Mouse (Mus musculus) liver, embryonic 16.5 days (tissue): ENCODE data around the gene Vangl1. TPM values are rescaled to one million over a fixed set of nuclear protein-coding genes. Genes with fewer than 3 reads are reported as not detected.

Experiments used
- ATAC-seq: fragments of 200-750 bp; cut with Nextera tagmentation; 2 replicates; pipeline ENCODE4 v1.8.0; 2017; ENCODE audit warnings: low read depth, mild to moderate bottlenecking, moderate number of reproducible peaks, moderate library complexity
- H3K27ac ChIP-seq: fragments of 300-500 bp; sonication (generic); 2 replicates; pipeline ENCODE4 v1.5.1; 2014; ENCODE audit warnings: mild to moderate bottlenecking, low read length
- H3K27me3 ChIP-seq: fragments of 300-500 bp; sonication (generic); 2 replicates; pipeline ENCODE4 v1.6.1; 2014; ENCODE audit warnings: low read depth, low read length, mixed read lengths; ENCODE audit not compliant: control insufficient read depth, insufficient read depth
- H3K36me3 ChIP-seq: fragments of 300-500 bp; sonication (generic); 2 replicates; pipeline ENCODE4 v1.6.1; 2014; ENCODE audit warnings: mild to moderate bottlenecking; ENCODE audit not compliant: control insufficient read depth, insufficient read depth
- H3K4me1 ChIP-seq: fragments of 300-500 bp; sonication (generic); 2 replicates; pipeline ENCODE4 v1.6.1; 2014; ENCODE audit warnings: low read depth, low read length, mixed read lengths; ENCODE audit not compliant: control insufficient read depth
- H3K4me2 ChIP-seq: fragments of 300-500 bp; sonication (generic); 2 replicates; pipeline ENCODE4 v1.6.1; 2014; ENCODE audit warnings: low read depth, low read length, mixed read lengths
- H3K4me3 ChIP-seq: fragments of 300-500 bp; sonication (generic); 2 replicates; pipeline ENCODE4 v1.5.1; 2014; ENCODE audit warnings: low read depth, mild to moderate bottlenecking, low read length
- H3K9ac ChIP-seq: fragments of 300-500 bp; sonication (generic); 2 replicates; pipeline ENCODE4 v1.6.1; 2014; ENCODE audit warnings: low read depth, low read length
- H3K9me3 ChIP-seq: fragments of 300-500 bp; sonication (generic); replicated peaks from 2 replicates; pipeline ENCODE4 v1.6.1; 2016; ENCODE audit warnings: low read length; ENCODE audit not compliant: control insufficient read depth
- WGBS: fragments of 180-500 bp; shearing (Covaris S2); extraction: QIAGEN DNeasy Blood & Tissue Kit; methylation state at CpG from one replicate; pipeline ENCODE4 v1.1.7; 2014; ENCODE audit not compliant: insufficient replicate concordance; 5-methylcytosine and 5-hydroxymethylcytosine counted together
- polyA plus RNA-seq: library from polyadenylated mRNA; unstranded; fragments of >200 nt; fragmentation: Nextera tagmentation; extraction: Ambion mirVana; gene quantifications from 2 replicates; pipeline ENCODE4 v1.2.1, GENCODE M21; 2015

Vangl1 gene
- polyA plus RNA-seq, 1 experiment from 2014 or later: 59.3 TPM

GRCm38 (mm10) chr3:102222756-102223155 is 18.3 kb upstream of the Vangl1 start:
- no peaks in the 10 kb centered on the region for H3K9me3 ChIP-seq
- no peak for ATAC-seq
- H3K9ac ChIP-seq: no peak overlapping the region
- H3K27ac ChIP-seq: no peak overlapping the region
- no peaks in the 10 kb centered on the region for H3K36me3 ChIP-seq
- 67% methylated on average over 8 of the region's 8 CpGs for WGBS
- H3K27me3 ChIP-seq: no peaks in the 10 kb centered on the region
- H3K4me1 ChIP-seq: no peaks in the 10 kb centered on the region
- H3K4me2 ChIP-seq: no peak overlapping the region
- no peak overlapping the region for H3K4me3 ChIP-seq

DNA sequence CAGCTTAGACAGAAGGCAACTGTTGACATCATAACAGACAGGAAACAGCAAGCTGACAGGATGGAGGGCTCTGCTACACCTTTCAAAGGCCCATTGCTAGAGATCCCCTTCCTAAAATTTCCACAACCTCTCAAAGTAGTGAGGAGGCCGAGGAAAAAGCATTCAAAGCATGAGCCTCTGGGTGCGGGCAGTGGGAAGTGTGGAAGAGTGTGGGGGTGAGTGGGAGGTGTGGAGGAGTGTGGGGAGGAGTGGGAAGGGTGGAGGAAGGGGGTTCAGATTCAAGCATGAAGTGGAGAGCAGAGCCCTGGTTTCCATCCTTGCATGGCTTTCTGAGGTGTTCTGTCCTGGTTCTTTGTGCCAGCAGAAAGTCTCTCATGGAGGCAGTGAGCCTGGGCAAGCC is 13.8 kb upstream of the Vangl1 start:
- no peaks in the 10 kb centered on the region for H3K9me3 ChIP-seq
- ATAC-seq: no peak
- no peak overlapping the region for H3K27ac ChIP-seq
- no peak overlapping the region for H3K9ac ChIP-seq
- no peaks in the 10 kb centered on the region for H3K36me3 ChIP-seq
- H3K4me3 ChIP-seq: no peak overlapping the region
- H3K27me3 ChIP-seq: no peaks in the 10 kb centered on the region
- H3K4me2 ChIP-seq: no peak overlapping the region
- WGBS: 57% methylated on average over 2 of the region's 2 CpGs
- no peaks in the 10 kb centered on the region for H3K4me1 ChIP-seq

DNA sequence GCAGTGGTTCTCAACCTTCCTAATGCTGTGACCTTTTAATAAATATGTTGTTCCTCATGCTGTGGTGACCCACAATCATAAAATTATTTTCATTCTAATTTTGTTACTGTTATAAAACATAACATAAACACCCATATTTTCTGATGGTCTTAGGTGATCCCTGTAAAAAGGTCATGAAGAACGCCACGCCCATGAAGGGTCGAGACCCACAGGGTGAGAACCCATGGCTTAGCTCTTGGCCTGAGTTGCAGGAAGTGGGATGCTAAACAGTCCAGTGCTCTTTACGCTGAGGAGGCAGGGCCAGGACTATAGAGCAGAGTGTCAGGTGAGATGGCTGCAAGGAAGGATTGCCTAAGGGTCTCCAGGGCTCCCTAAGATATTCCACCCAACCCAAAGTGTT is 10.2 kb upstream of the Vangl1 start:
- no peaks in the 10 kb centered on the region for H3K4me1 ChIP-seq
- H3K9me3 ChIP-seq: no peaks in the 10 kb centered on the region
- no peak overlapping the region for H3K4me2 ChIP-seq
- no peaks in the 10 kb centered on the region for H3K27me3 ChIP-seq
- 58% methylated on average over 4 of the region's 4 CpGs for WGBS
- no peak for ATAC-seq
- no peak overlapping the region for H3K9ac ChIP-seq
- no peaks in the 10 kb centered on the region for H3K36me3 ChIP-seq
- no peak overlapping the region for H3K27ac ChIP-seq
- no peak overlapping the region for H3K4me3 ChIP-seq

- no peak overlapping the region for H3K4me2 ChIP-seq
- H3K27me3 ChIP-seq: no peaks in the 10 kb centered on the region
- no peaks in the 10 kb centered on the region for H3K4me1 ChIP-seq
- no peaks in the 10 kb centered on the region for H3K9me3 ChIP-seq
- H3K36me3 ChIP-seq: no peaks in the 10 kb centered on the region
- no peak overlapping the region for H3K27ac ChIP-seq
- H3K4me3 ChIP-seq: no peak overlapping the region
- WGBS: 41% methylated on average over 4 of the region's 4 CpGs
- H3K9ac ChIP-seq: no peak overlapping the region
- ATAC-seq: no peak
Measured at GRCm38 (mm10) chr3:102214299-102214698, 9.8 kb upstream of the Vangl1 start.

DNA sequence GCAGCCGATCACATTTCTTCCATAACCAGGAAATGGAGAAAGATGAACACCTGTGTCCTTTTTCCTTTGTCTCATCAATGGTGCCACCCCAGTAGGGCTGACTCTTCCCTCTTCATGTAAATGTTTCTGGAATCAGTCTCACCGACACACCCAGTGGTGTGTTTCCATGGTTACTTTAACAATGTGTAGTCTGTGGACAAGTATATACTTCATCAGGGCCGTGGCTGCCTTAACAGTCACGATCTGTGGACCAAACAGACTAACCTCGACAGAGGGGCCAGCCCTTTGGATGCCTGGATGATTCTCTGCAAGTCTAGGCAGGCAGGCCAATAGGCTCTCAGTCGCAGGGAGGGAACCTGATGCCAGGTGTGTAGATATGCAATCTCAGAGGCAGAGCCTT is 8.4 kb upstream of the Vangl1 start:
- Histone ChIP-seq H3K4me1 (no peaks in the 10 kb centered on the region), H3K4me3 (no peak overlapping the region), H3K27ac (no peak overlapping the region), H3K9me3 (no peaks in the 10 kb centered on the region), H3K36me3 (no peaks in the 10 kb centered on the region), H3K9ac (no peak overlapping the region), H3K27me3 (no peaks in the 10 kb centered on the region), H3K4me2 (no peak overlapping the region)
- ATAC-seq: no peak
- 37% methylated on average over 6 of the region's 6 CpGs for WGBS

DNA sequence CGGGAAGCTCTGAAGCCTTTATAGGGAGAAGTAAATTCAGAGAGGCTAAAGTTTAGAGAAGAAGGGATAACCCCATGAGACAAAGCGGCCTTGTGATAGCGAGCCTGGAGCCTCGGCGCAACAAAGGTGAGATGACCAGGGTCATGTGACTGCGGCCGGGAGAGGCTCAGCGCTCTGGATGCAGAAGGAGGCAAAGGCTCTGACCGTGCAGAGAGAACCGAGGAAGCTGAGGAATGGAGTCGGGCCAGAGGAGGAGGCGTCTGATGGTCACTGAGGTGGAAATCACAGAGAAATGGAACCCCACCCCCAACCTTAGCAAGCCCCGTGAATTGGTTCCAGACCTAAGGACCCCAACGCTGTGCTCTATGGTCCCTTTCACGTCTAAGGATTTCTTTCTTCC is 7.8 kb upstream of the Vangl1 start:
- 79% methylated on average over 15 of the region's 15 CpGs for WGBS
- no peaks in the 10 kb centered on the region for H3K36me3 ChIP-seq
- H3K9me3 ChIP-seq: no peaks in the 10 kb centered on the region
- H3K27ac ChIP-seq: no peak overlapping the region
- H3K4me1 ChIP-seq: no peaks in the 10 kb centered on the region
- no peak overlapping the region for H3K9ac ChIP-seq
- H3K4me2 ChIP-seq: no peak overlapping the region
- no peak for ATAC-seq
- H3K27me3 ChIP-seq: no peaks in the 10 kb centered on the region
- H3K4me3 ChIP-seq: no peak overlapping the region

DNA sequence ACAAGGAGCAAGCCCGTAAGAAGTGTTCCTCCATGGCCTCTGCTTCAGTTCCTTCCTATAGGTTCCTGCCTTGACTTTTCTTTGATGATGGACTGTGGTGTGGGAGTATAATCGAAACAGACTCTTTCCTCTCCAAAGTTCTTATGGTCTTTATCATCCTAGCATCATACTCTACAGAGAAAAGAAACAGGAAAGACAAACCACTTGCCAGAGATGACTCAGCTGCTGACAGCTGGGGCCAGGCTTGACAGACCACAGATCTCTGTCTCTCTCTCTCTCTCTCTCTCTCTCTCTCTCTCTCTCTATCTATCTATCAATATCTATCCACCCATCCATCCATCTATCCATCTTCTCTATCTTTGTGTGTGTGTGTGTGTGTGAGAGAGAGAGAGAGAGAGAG is 6.8 kb upstream of the Vangl1 start:
- WGBS: 45% methylated on average over 2 of the region's 2 CpGs
- ATAC-seq: no peak

GRCm38 (mm10) chr3:102210775-102211174 is 6.3 kb upstream of the Vangl1 start:
- peaks cover 12% of the 10 kb centered on the region for H3K27me3 ChIP-seq
- ATAC-seq: no peak
- H3K36me3 ChIP-seq: no peaks in the 10 kb centered on the region
- H3K9ac ChIP-seq: no peak overlapping the region
- no peaks in the 10 kb centered on the region for H3K4me1 ChIP-seq
- H3K4me2 ChIP-seq: no peak overlapping the region
- no peaks in the 10 kb centered on the region for H3K9me3 ChIP-seq
- 48% methylated on average over 3 of the region's 3 CpGs for WGBS
- H3K27ac ChIP-seq: no peak overlapping the region
- H3K4me3 ChIP-seq: no peak overlapping the region

More for the DNA sequence above, 6.8 kb upstream of the Vangl1 start:
- no peak overlapping the region for H3K4me2 ChIP-seq
- no peak overlapping the region for H3K4me3 ChIP-seq
- H3K27me3 ChIP-seq: peaks cover 6% of the 10 kb centered on the region
- no peaks in the 10 kb centered on the region for H3K9me3 ChIP-seq
- no peaks in the 10 kb centered on the region for H3K4me1 ChIP-seq
- no peak overlapping the region for H3K9ac ChIP-seq
- H3K27ac ChIP-seq: no peak overlapping the region
- no peaks in the 10 kb centered on the region for H3K36me3 ChIP-seq

DNA sequence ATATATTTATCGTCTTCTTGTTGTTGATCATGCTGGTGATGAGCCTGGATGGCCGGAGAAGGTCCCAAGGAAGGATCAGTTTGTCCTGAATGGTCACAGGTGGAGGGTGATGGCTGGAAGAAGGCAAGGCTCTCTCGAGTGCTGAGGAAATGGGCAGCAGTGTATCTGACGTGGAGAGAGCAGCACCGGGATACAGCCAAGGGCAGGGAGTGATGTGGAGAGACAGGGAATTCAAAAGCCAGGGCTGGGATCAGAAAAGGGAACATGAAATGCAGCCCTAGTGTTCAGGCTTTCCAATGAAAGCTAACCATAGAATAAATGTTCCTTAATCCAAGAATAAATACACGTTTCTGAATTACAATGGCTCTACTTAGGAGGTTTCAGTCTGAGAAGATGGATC is 4.4 kb upstream of the Vangl1 start:
- ATAC-seq: no peak
- Histone ChIP-seq H3K9me3 (no peaks in the 10 kb centered on the region), H3K4me1 (no peaks in the 10 kb centered on the region), H3K36me3 (no peaks in the 10 kb centered on the region), H3K9ac (no peak overlapping the region), H3K4me2 (no peak overlapping the region), H3K27me3 (peaks cover 31% of the 10 kb centered on the region), H3K27ac (no peak overlapping the region), H3K4me3 (no peak overlapping the region)
- 61% methylated on average over 6 of the region's 6 CpGs for WGBS

GRCm38 (mm10) chr3:102205458-102205830 is 951 bp upstream of the Vangl1 start:
- ATAC-seq: no peak
- H3K4me2 ChIP-seq: 0 out of 2 replicates have a peak overlapping the region, but pooled peaks have one; percentile 73
- no peak overlapping the region for H3K27ac ChIP-seq
- H3K36me3 ChIP-seq: no peaks in the 10 kb centered on the region
- peaks cover 59% of the 10 kb centered on the region for H3K27me3 ChIP-seq
- no peak overlapping the region for H3K4me3 ChIP-seq
- no peaks in the 10 kb centered on the region for H3K9me3 ChIP-seq
- no peaks in the 10 kb centered on the region for H3K4me1 ChIP-seq
- H3K9ac ChIP-seq: no peak overlapping the region
- 9% methylated on average over 7 of the region's 7 CpGs for WGBS
